Mouse (Mus musculus) CH12.LX (cell line): ENCODE results near the gene Ctrb1. TPM values are rescaled to one million over a fixed set of nuclear protein-coding genes. Genes with fewer than 3 reads are reported as not detected.

Source experiments
- DNase-seq: peaks from one replicate; pipeline ENCODE4 v3.0.0-alpha.2; 2013; ENCODE audit errors: extremely low read depth
- H3K27ac ChIP-seq: 2 replicates; pipeline ENCODE4 v1.5.1; 2012; ENCODE audit warnings: low read depth, mild to moderate bottlenecking, control low read depth, moderate library complexity; ENCODE audit not compliant: insufficient read depth
- H3K27me3 ChIP-seq: replicated peaks from 2 replicates; pipeline ENCODE3; 2012; ENCODE audit warnings: inconsistent platforms
- H3K36me3 ChIP-seq, 2 experiments: replicated peaks in 1 of 2; 2 replicates each; pipeline versions ENCODE3 to v1.6.1; 2012; ENCODE audit warnings: inconsistent platforms in 1 of 2, low read length in 1 of 2, mild to moderate bottlenecking in 1 of 2, mixed read lengths in 1 of 2, moderate library complexity in 1 of 2; ENCODE audit not compliant: control insufficient read depth in 1 of 2, insufficient read depth in 1 of 2
- H3K4me1 ChIP-seq, 2 experiments: 2 replicates each; pipeline ENCODE4 v1.6.1; 2012; ENCODE audit warnings: inconsistent platforms in 1 of 2, moderate library complexity in 1 of 2; ENCODE audit not compliant: insufficient read depth in 2 of 2, control insufficient read depth in 1 of 2
- H3K4me2 ChIP-seq: 2 replicates; pipeline ENCODE4 v1.6.1; 2012; ENCODE audit warnings: low read depth, mild to moderate bottlenecking, control low read depth; ENCODE audit not compliant: poor library complexity, insufficient read depth, severe bottlenecking
- H3K4me3 ChIP-seq, 3 experiments: fragments of 150-350 bp in 1 of 3; sonication (generic) in 1 of 3; replicated peaks in 1 of 3; 2 replicates each; pipeline versions ENCODE3 to v1.5.1; 2011 to 2012; ENCODE audit warnings: low read depth in 2 of 3, low read length in 2 of 3, mild to moderate bottlenecking in 2 of 3, moderate library complexity in 2 of 3, control low read depth in 1 of 3, improper control_type of control experiment in 1 of 3, inconsistent platforms in 1 of 3, mixed read lengths in 1 of 3; ENCODE audit not compliant: poor library complexity in 1 of 3
- H3K79me2 ChIP-seq: replicated peaks from 2 replicates; pipeline ENCODE4 v1.6.1; 2012; ENCODE audit warnings: mild to moderate bottlenecking, moderate library complexity; ENCODE audit not compliant: control insufficient read depth, poor library complexity, insufficient read depth, severe bottlenecking; ENCODE audit errors: extremely low read depth
- H3K9ac ChIP-seq: 2 replicates; pipeline ENCODE4 v1.6.1; 2012; ENCODE audit warnings: low read depth, mild to moderate bottlenecking, control low read depth, moderate library complexity; ENCODE audit not compliant: insufficient read depth
- H3K9me3 ChIP-seq: replicated peaks from 2 replicates; pipeline ENCODE3; 2012; ENCODE audit warnings: low read length, inconsistent platforms, mixed read lengths
- CHD1 ChIP-seq: IDR thresholded peaks from 2 replicates; pipeline ENCODE4 v1.6.1; 2012; ENCODE audit warnings: low read depth, low read length, improper control_type of control experiment, inconsistent platforms
- CHD2 ChIP-seq: IDR thresholded peaks from 2 replicates; pipeline ENCODE4 v1.6.1; 2011; ENCODE audit warnings: low read length, improper control_type of control experiment
- E2F4 ChIP-seq: IDR thresholded peaks from 2 replicates; pipeline ENCODE4 v1.6.1; 2011; ENCODE audit warnings: low read depth, low read length, improper control_type of control experiment; ENCODE audit not compliant: insufficient replicate concordance
- ELF1 ChIP-seq: IDR thresholded peaks from 2 replicates; pipeline ENCODE4 v1.6.1; 2014; ENCODE audit warnings: low read depth, mild to moderate bottlenecking, inconsistent platforms, low read length, improper control_type of control experiment
- EP300 ChIP-seq: IDR thresholded peaks from 2 replicates; pipeline ENCODE4 v1.6.1; 2011; ENCODE audit warnings: low read length, improper control_type of control experiment
- GABPA ChIP-seq: IDR thresholded peaks from 2 replicates; pipeline ENCODE4 v1.6.1; 2012; ENCODE audit warnings: low read depth, low read length, improper control_type of control experiment, inconsistent platforms; ENCODE audit not compliant: insufficient replicate concordance
- IRF4 ChIP-seq: IDR thresholded peaks from 2 replicates; pipeline ENCODE4 v1.6.1; 2014; ENCODE audit warnings: low read depth, mild to moderate bottlenecking, inconsistent platforms, low read length, improper control_type of control experiment
- JUND ChIP-seq: conservative IDR thresholded peaks from 2 replicates; pipeline ENCODE4 v1.6.1; 2011; ENCODE audit warnings: low read depth, low read length, improper control_type of control experiment
- MYC ChIP-seq: IDR thresholded peaks from 2 replicates; pipeline ENCODE4 v1.6.1; 2011; ENCODE audit warnings: low read depth, mild to moderate bottlenecking, improper control_type of control experiment, low read length
- NRF1 ChIP-seq: IDR thresholded peaks from 2 replicates; pipeline ENCODE4 v1.6.1; 2014; ENCODE audit warnings: low read depth, mild to moderate bottlenecking, inconsistent platforms, low read length, improper control_type of control experiment, moderate library complexity
- POLR2A ChIP-seq: IDR thresholded peaks from 2 replicates; pipeline ENCODE4 v1.6.1; 2011; ENCODE audit warnings: low read depth, mild to moderate bottlenecking, improper control_type of control experiment, low read length
- RCOR1 ChIP-seq: conservative IDR thresholded peaks from 2 replicates; pipeline ENCODE4 v1.6.1; 2012; ENCODE audit warnings: low read depth, mild to moderate bottlenecking, inconsistent platforms, low read length, improper control_type of control experiment
- SIN3A ChIP-seq: IDR thresholded peaks from 2 replicates; pipeline ENCODE4 v1.6.1; 2012; ENCODE audit warnings: low read length, improper control_type of control experiment, inconsistent platforms
- SMC3 ChIP-seq: IDR thresholded peaks from 2 replicates; pipeline ENCODE4 v1.6.1; 2011; ENCODE audit warnings: low read depth, low read length, improper control_type of control experiment
- TCF12 ChIP-seq: IDR thresholded peaks from 2 replicates; pipeline ENCODE4 v1.6.1; 2014; ENCODE audit warnings: low read depth, mild to moderate bottlenecking, inconsistent platforms, low read length, improper control_type of control experiment
- USF2 ChIP-seq: conservative IDR thresholded peaks from 2 replicates; pipeline ENCODE4 v1.6.1; 2011; ENCODE audit warnings: low read depth, low read length, improper control_type of control experiment
- ZC3H11A ChIP-seq: IDR thresholded peaks from 2 replicates; pipeline ENCODE4 v1.6.1; 2012; ENCODE audit warnings: low read depth, mild to moderate bottlenecking, inconsistent platforms, low read length, improper control_type of control experiment
- dilution Hi-C: fragments of 300-500 bp; cut with MboI; formaldehyde crosslinking; loops from 2 replicates; pipeline ENCODE4 v1.14.3; 2020; ENCODE audit warnings: low sequenced_read_pairs; ENCODE audit not compliant: extremely low pct_unique_long_range_greater_than_20kb, extremely low pct_ligation_motif_present
- in situ Hi-C: fragments of 300-500 bp; cut with MboI; formaldehyde crosslinking; loops from 3 replicates; pipeline ENCODE4 v1.14.3; 2019; ENCODE audit warnings: low sequenced_read_pairs, low pct_ligation_motif_present, low pct_unique_long_range_greater_than_20kb, mixed read lengths
- polyA plus RNA-seq: library from polyadenylated mRNA; unstranded; fragments of >175 nt; gene quantifications from 2 replicates; pipeline ENCODE4 v1.2.1, GENCODE M21; 2012; ENCODE audit warnings: low read depth; ENCODE audit not compliant: insufficient read length
- total RNA-seq, 2 experiments: library from RNA; depleted of rRNA; stranded (reverse); fragments of 300-350 nt in 1 of 2; fragments of >200 nt in 1 of 2; gene quantifications; 2 replicates each; pipeline ENCODE4 v1.2.3; 2012 to 2014

Ctrb1 gene
- total and polyA plus RNA-seq, 3 experiments = not detected

GRCm38 (mm10) chr8:111731231-111731977 is 40.6 kb upstream of the Ctrb1 start:
- H3K27me3 ChIP-seq = peaks cover 72% of the 10 kb centered on the region
- in situ Hi-C loops (loop anchor here (10.0 kb wide), 1 partner anchor 103 kb away; no protein-coding TSS in a partner anchor), dilution Hi-C loops (no loop called here)
- H3K4me2 ChIP-seq = peak overlapping the region; percentile 88
- H3K9ac ChIP-seq = peak overlapping the region; percentile 57
- H3K9me3 ChIP-seq = no peaks in the 10 kb centered on the region
- no peaks in the 10 kb centered on the region for H3K36me3 ChIP-seq
- no peak overlapping the region for H3K27ac ChIP-seq
- H3K4me1 ChIP-seq = peaks cover 13 to 16% of the 10 kb centered on the region in 2 experiments
- H3K4me3 ChIP-seq = peak overlapping the region; percentile 50 to 77 (median 57)
- H3K79me2 ChIP-seq = no peaks in the 10 kb centered on the region
- no peak for DNase-seq
- 0 out of 2 replicates have a peak, but pooled peaks have one; percentile 35 for TF ChIP-seq SIN3A
- no peak for TF ChIP-seq GABPA

- TF ChIP-seq JUND (no peak), CHD2 (no peak), EP300 (no peak), ELF1 (no peak), USF2 (no peak), SMC3 (no peak), TCF12 (no peak), POLR2A (no peak), CHD1 (no peak), IRF4 (no peak), ZC3H11A (no peak), E2F4 (no peak), SIN3A (no peak), MYC (no peak), NRF1 (no peak), GABPA (no peak), RCOR1 (no peak)
- Histone ChIP-seq H3K4me2 (no peak overlapping the region), H3K36me3 (no peaks in the 10 kb centered on the region), H3K9ac (no peak overlapping the region), H3K4me3 (no peak overlapping the region), H3K27ac (no peak overlapping the region), H3K79me2 (no peaks in the 10 kb centered on the region), H3K9me3 (no peaks in the 10 kb centered on the region), H3K4me1 (peaks cover 18 to 22% of the 10 kb centered on the region in 2 experiments), H3K27me3 (peaks cover 53% of the 10 kb centered on the region)
- in situ Hi-C loops = loop anchor here (10.0 kb wide), 1 partner anchor 105 kb away; no protein-coding TSS in a partner anchor
- DNase-seq = no peak
- dilution Hi-C loops = no loop called here
Measured at GRCm38 (mm10) chr8:111729233-111730170, 38.7 kb upstream of the Ctrb1 start.
